Mouse (Mus musculus) neural tube, embryonic 14.5 days (tissue): ENCODE results near the gene Zfp526. TPM values are rescaled to one million over a fixed set of nuclear protein-coding genes. Genes with fewer than 3 reads are reported as not detected.
A peak's percentile ranks its signal among the peaks of the same experiment; 100 is the strongest.

Experiments used
- ATAC-seq: fragments of 200-750 bp; cut with Nextera tagmentation; 2 replicates; pipeline ENCODE4 v1.8.0; 2017; ENCODE audit warnings: low read depth, mild to moderate bottlenecking, moderate TSS enrichment, moderate library complexity
- H3K27ac ChIP-seq: fragments of 300-500 bp; sonication (generic); 2 replicates; pipeline ENCODE4 v1.5.1; 2014; ENCODE audit warnings: low read depth, mild to moderate bottlenecking, control low read depth, low read length, moderate library complexity, mixed read lengths
- H3K27me3 ChIP-seq: fragments of 300-500 bp; sonication (generic); 2 replicates; pipeline ENCODE4 v1.6.1; 2014; ENCODE audit warnings: low read length; ENCODE audit not compliant: control insufficient read depth, insufficient read depth
- H3K36me3 ChIP-seq: fragments of 300-500 bp; sonication (generic); 2 replicates; pipeline ENCODE4 v1.6.1; 2014; ENCODE audit warnings: low read length, mixed read lengths; ENCODE audit not compliant: control insufficient read depth, insufficient read depth
- H3K4me1 ChIP-seq: fragments of 300-500 bp; sonication (generic); 2 replicates; pipeline ENCODE4 v1.6.1; 2014; ENCODE audit warnings: low read length; ENCODE audit not compliant: control insufficient read depth, insufficient read depth
- H3K4me2 ChIP-seq: fragments of 300-500 bp; sonication (generic); 2 replicates; pipeline ENCODE4 v1.6.1; 2014; ENCODE audit warnings: mild to moderate bottlenecking, low read depth, low read length, control low read depth
- H3K4me3 ChIP-seq: fragments of 300-500 bp; sonication (generic); 2 replicates; pipeline ENCODE4 v1.5.1; 2014; ENCODE audit warnings: low read depth, low read length, control low read depth, mixed read lengths
- H3K9ac ChIP-seq: fragments of 300-500 bp; sonication (generic); replicated peaks from 2 replicates; pipeline ENCODE4 v1.6.1; 2014; ENCODE audit warnings: low read depth, mild to moderate bottlenecking, control low read depth, low read length, mixed read lengths
- H3K9me3 ChIP-seq: fragments of 300-500 bp; sonication (generic); 2 replicates; pipeline ENCODE4 v1.6.1; 2016; ENCODE audit warnings: low read length; ENCODE audit not compliant: control insufficient read depth
- WGBS: fragments of 180-500 bp; shearing (Covaris S2); extraction: QIAGEN DNeasy Blood & Tissue Kit; methylation state at CpG from one replicate; pipeline ENCODE4 v1.1.7; 2014; 5-methylcytosine and 5-hydroxymethylcytosine counted together
- polyA plus RNA-seq: library from polyadenylated mRNA; unstranded; fragments of >200 nt; fragmentation: Nextera tagmentation; extraction: Ambion mirVana; gene quantifications from 2 replicates; pipeline ENCODE4 v1.2.1, GENCODE M21; 2014

Zfp526 gene
- polyA plus RNA-seq, 1 experiment from 2014 or later: 2.8 TPM

GRCm38 (mm10) chr7:25235526-25235925 is 14.3 kb downstream of the Zfp526 start:
- WGBS: 87% methylated on average over 5 of the region's 5 CpGs
- H3K9ac ChIP-seq: no peak overlapping the region
- no peak overlapping the region for H3K4me2 ChIP-seq
- H3K4me1 ChIP-seq: peaks cover 15% of the 10 kb centered on the region
- no peak for ATAC-seq
- H3K27me3 ChIP-seq: no peaks in the 10 kb centered on the region
- peaks cover 27% of the 10 kb centered on the region for H3K36me3 ChIP-seq
- no peak overlapping the region for H3K4me3 ChIP-seq
- H3K9me3 ChIP-seq: no peaks in the 10 kb centered on the region
- H3K27ac ChIP-seq: no peak overlapping the region

- under 1% methylated on average over 58 of the region's 76 CpGs for WGBS
- peaks cover 14% of the 10 kb centered on the region; the same call in 1 of the 2 replicates for H3K36me3 ChIP-seq
- ATAC-seq: peak; percentile 85
Measured at GRCm38 (mm10) chr7:25237249-25238014, 16.2 kb downstream of the Zfp526 start, which contains the start of gene Gsk3a. TSS of gene Gsk3a (minus strand) at chr7:25237851.

GRCm38 (mm10) chr7:25238015-25238706 is 16.9 kb downstream of the Zfp526 start:
- ATAC-seq: peak; percentile 94
- peak overlapping the region; percentile 95 for H3K9ac ChIP-seq

More at GRCm38 (mm10) chr7:25237249-25238014, 16.2 kb downstream of the Zfp526 start, which contains the start of gene Gsk3a:
- Histone ChIP-seq H3K9ac (peak within 1 kb of the TSS; percentile 95), H3K4me2 (peak within 1 kb of the TSS; percentile 67), H3K27me3 (no peaks in the 10 kb centered on the region), H3K4me1 (peaks cover 15% of the 10 kb centered on the region), H3K27ac (peak within 1 kb of the TSS; percentile 75), H3K9me3 (no peaks in the 10 kb centered on the region), H3K4me3 (peak within 1 kb of the TSS; percentile 90)

GRCm38 (mm10) chr7:25238829-25239623 is 17.8 kb downstream of the Zfp526 start:
- WGBS: 4% methylated on average over 30 of the region's 30 CpGs
- H3K27me3 ChIP-seq: no peaks in the 10 kb centered on the region
- no peak overlapping the region; the same call in 1 of the 2 replicates for H3K9ac ChIP-seq
- H3K4me1 ChIP-seq: peaks cover 15% of the 10 kb centered on the region
- peak overlapping the region; percentile 67 for H3K4me2 ChIP-seq
- peak overlapping the region; percentile 75 for H3K27ac ChIP-seq
- H3K4me3 ChIP-seq: peak overlapping the region; percentile 90; the same call in 1 of the 2 replicates
- peaks cover 3% of the 10 kb centered on the region; the same call in 1 of the 2 replicates for H3K36me3 ChIP-seq
- no peaks in the 10 kb centered on the region for H3K9me3 ChIP-seq
- ATAC-seq: peak; percentile 63

More at GRCm38 (mm10) chr7:25238015-25238706, 16.9 kb downstream of the Zfp526 start:
- Histone ChIP-seq H3K4me1 (peaks cover 15% of the 10 kb centered on the region), H3K27me3 (no peaks in the 10 kb centered on the region), H3K27ac (peak overlapping the region; percentile 75), H3K4me3 (peak overlapping the region; percentile 90), H3K9me3 (no peaks in the 10 kb centered on the region), H3K36me3 (peaks cover 7% of the 10 kb centered on the region; the same call in 1 of the 2 replicates), H3K4me2 (peak overlapping the region; percentile 67)
- under 1% methylated on average over 23 of the region's 23 CpGs for WGBS

GRCm38 (mm10) chr7:25240631-25241030 is 19.4 kb downstream of the Zfp526 start:
- no peak overlapping the region for H3K4me2 ChIP-seq
- no peak overlapping the region for H3K9ac ChIP-seq
- no peak overlapping the region for H3K27ac ChIP-seq
- no peak overlapping the region for H3K4me3 ChIP-seq
- no peaks in the 10 kb centered on the region for H3K36me3 ChIP-seq
- no peak for ATAC-seq
- H3K4me1 ChIP-seq: peaks cover 12% of the 10 kb centered on the region
- 65% methylated on average over 7 of the region's 7 CpGs for WGBS
- no peaks in the 10 kb centered on the region for H3K27me3 ChIP-seq
- no peaks in the 10 kb centered on the region for H3K9me3 ChIP-seq

- peaks cover 9% of the 10 kb centered on the region for H3K4me1 ChIP-seq
- WGBS: 24% methylated on average over 2 of the region's 2 CpGs
- H3K9me3 ChIP-seq: no peaks in the 10 kb centered on the region
- H3K27ac ChIP-seq: no peak overlapping the region
- H3K9ac ChIP-seq: no peak overlapping the region
- no peak for ATAC-seq
- H3K4me2 ChIP-seq: no peak overlapping the region
- no peaks in the 10 kb centered on the region for H3K36me3 ChIP-seq
- no peak overlapping the region for H3K4me3 ChIP-seq
- H3K27me3 ChIP-seq: no peaks in the 10 kb centered on the region
Measured at GRCm38 (mm10) chr7:25241062-25241461, 19.8 kb downstream of the Zfp526 start.

- no peak for ATAC-seq
- H3K4me1 ChIP-seq: peaks cover 12% of the 10 kb centered on the region; the same call in 1 of the 2 replicates
- H3K9me3 ChIP-seq: no peaks in the 10 kb centered on the region
- no peak overlapping the region for H3K4me2 ChIP-seq
- H3K27ac ChIP-seq: no peak overlapping the region
- WGBS: 92% methylated on average over 4 of the region's 4 CpGs
- no peaks in the 10 kb centered on the region for H3K36me3 ChIP-seq
- H3K27me3 ChIP-seq: no peaks in the 10 kb centered on the region
- no peak overlapping the region for H3K9ac ChIP-seq
- H3K4me3 ChIP-seq: no peak overlapping the region
Measured at GRCm38 (mm10) chr7:25243361-25243760, 22.1 kb downstream of the Zfp526 start.

GRCm38 (mm10) chr7:25244562-25245369 is 23.5 kb downstream of the Zfp526 start:
- 90% methylated on average over 28 of the region's 30 CpGs for WGBS
- peaks cover 12% of the 10 kb centered on the region; the same call in 1 of the 2 replicates for H3K4me1 ChIP-seq
- no peak overlapping the region for H3K27ac ChIP-seq

More at GRCm38 (mm10) chr7:25244562-25245369, 23.5 kb downstream of the Zfp526 start:
- Histone ChIP-seq H3K4me3 (no peak overlapping the region), H3K27me3 (no peaks in the 10 kb centered on the region), H3K4me2 (no peak overlapping the region), H3K9me3 (no peaks in the 10 kb centered on the region), H3K9ac (no peak overlapping the region), H3K36me3 (no peaks in the 10 kb centered on the region)
- ATAC-seq: no peak
